Mouse (Mus musculus): ENCODE results near the gene Hbq1a. TPM values are rescaled to one million over a fixed set of nuclear protein-coding genes. Genes with fewer than 3 reads are reported as not detected.

Gene Hbq1a
- polyA plus RNA-seq, 1 experiment from 2014 or later = not detected

DNA sequence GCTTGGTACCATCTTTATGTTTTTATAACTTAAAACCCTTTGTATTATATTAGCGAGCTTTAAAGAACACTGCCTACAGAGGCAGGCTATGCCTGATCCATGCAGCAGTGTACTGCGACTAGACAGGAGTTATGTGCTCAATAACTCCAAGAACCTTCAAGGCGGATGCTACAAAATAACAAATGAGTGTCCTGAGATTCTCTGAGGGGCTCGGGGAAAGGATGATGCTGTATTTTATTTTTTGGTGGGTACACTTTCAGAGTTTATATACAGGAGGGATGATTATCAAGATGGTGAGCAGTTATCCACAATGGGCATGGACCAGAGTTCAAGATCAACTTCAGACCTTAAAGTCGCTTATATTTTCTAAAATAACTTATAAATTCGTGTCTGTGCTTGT, 33.1 kb upstream of the Hbq1a start:
- no peaks in the 10 kb centered on the region for H3K36me3 ChIP-seq (ENCODE audit: control insufficient read depth, insufficient read depth, low read length)
- H3K9ac ChIP-seq (ENCODE audit: low read depth, low read length) = peak overlapping the region; percentile 98
- no peak for DNase-seq (ENCODE audit: low spot score)
- no peaks in the 10 kb centered on the region for H3K27me3 ChIP-seq (ENCODE audit: control insufficient read depth, insufficient read depth, low read length)
- no peak for ATAC-seq (ENCODE audit: low FRiP score)
- WGBS = 36% methylated on average over 6 of the region's 6 CpGs
- peak overlapping the region; percentile 49 for H3K4me2 ChIP-seq (replicated peaks; ENCODE audit: low read depth, low read length)
- H3K4me1 ChIP-seq (replicated peaks; ENCODE audit: control insufficient read depth, insufficient read depth, low read length) = 0 out of 2 replicates have a peak, but pooled peaks cover 2% of the 10 kb centered on the region
- peak overlapping the region; percentile 75 for H3K4me3 ChIP-seq (ENCODE audit: low read depth, low read length)
- no peaks in the 10 kb centered on the region for H3K9me3 ChIP-seq (ENCODE audit: control insufficient read depth, low read length)
- H3K27ac ChIP-seq (ENCODE audit: low read depth, low read length) = peak overlapping the region; percentile 96

DNA sequence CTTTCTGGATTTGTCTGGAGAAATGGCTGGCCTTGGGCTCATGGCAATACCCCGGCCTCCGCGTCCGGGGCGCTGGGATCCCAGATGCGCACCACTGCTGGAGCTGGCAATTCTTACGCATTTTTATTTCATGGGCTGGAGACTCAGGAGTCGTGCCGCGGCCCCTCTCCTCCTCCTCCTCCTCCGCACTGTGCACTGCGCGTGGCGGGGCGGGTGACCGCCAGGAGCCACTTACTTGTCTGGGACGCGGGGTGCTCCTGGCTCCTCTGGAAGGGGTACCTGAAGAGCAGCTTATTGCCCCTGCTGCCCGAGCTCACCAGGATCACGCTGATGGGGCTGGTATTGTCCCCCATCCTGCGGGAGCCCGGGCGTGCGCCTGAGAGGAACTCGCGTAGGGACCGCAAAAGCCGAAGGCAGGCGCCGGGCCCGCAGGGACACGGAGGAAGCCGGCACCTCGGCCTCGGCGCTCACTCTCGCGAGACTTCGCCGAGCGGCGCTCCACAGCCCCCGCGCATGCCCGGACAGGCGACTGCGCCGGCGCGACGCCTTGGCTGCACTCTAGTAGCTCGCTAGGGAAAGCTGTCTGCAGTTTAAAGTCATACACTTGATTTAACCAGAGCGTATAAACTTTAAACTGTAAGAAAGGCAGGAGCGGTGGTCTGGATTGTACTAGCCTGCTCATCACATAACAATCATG, 32.5 kb upstream of the Hbq1a start, which contains the start of gene Nprl3:
TSS of gene Nprl3 (minus strand) at position 520 of the 697 bp plus-strand sequence.
- DNase-seq (ENCODE audit: low spot score) (peak; percentile 95), ATAC-seq (ENCODE audit: low FRiP score) (peak; percentile 97)
- Histone ChIP-seq H3K4me3 (ENCODE audit: low read depth, low read length) (peak within 1 kb of the TSS; percentile 75), H3K36me3 (ENCODE audit: control insufficient read depth, insufficient read depth, low read length) (no peaks in the 10 kb centered on the region), H3K27me3 (ENCODE audit: control insufficient read depth, insufficient read depth, low read length) (no peaks in the 10 kb centered on the region), H3K4me1 (replicated peaks; ENCODE audit: control insufficient read depth, insufficient read depth, low read length) (0 out of 2 replicates have a peak, but pooled peaks cover 2% of the 10 kb centered on the region), H3K4me2 (replicated peaks; ENCODE audit: low read depth, low read length) (peak within 1 kb of the TSS; percentile 49), H3K9me3 (ENCODE audit: control insufficient read depth, low read length) (no peaks in the 10 kb centered on the region), H3K9ac (ENCODE audit: low read depth, low read length) (peak within 1 kb of the TSS; percentile 98), H3K27ac (ENCODE audit: low read depth, low read length) (peak within 1 kb of the TSS; percentile 96)
- under 1% methylated on average over 54 of the region's 54 CpGs for WGBS

DNA sequence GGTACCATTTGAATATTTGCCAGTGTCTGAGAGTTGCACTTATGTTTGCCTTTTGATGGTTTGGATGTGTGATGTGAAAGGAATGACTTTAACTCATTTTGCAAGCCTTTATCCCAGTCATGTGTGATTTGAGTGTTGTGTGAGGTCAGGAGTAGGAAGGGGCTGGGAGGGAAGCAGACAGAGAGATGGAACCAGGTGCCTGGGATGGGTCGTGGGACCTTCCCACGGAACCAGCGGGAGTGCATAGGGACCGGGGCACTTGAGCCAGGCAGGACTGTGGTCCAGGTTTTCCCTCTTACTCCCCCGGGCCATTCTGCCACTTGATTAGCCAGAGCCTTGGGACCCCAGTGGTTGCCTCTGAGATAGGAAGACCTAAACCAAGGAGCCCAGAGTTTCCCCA, 31.9 kb upstream of the Hbq1a start:
- Histone ChIP-seq H3K4me2 (replicated peaks; ENCODE audit: low read depth, low read length) (peak overlapping the region; percentile 49), H3K4me1 (replicated peaks; ENCODE audit: control insufficient read depth, insufficient read depth, low read length) (0 out of 2 replicates have a peak, but pooled peaks cover 2% of the 10 kb centered on the region), H3K4me3 (ENCODE audit: low read depth, low read length) (peak overlapping the region; percentile 75), H3K27me3 (ENCODE audit: control insufficient read depth, insufficient read depth, low read length) (no peaks in the 10 kb centered on the region), H3K36me3 (ENCODE audit: control insufficient read depth, insufficient read depth, low read length) (no peaks in the 10 kb centered on the region), H3K9me3 (ENCODE audit: control insufficient read depth, low read length) (no peaks in the 10 kb centered on the region), H3K27ac (ENCODE audit: low read depth, low read length) (no peak overlapping the region), H3K9ac (ENCODE audit: low read depth, low read length) (peak overlapping the region; percentile 98)
- ATAC-seq (ENCODE audit: low FRiP score) = peak; percentile 42
- DNase-seq (ENCODE audit: low spot score) = peak; percentile 33
- WGBS = 20% methylated on average over 5 of the region's 5 CpGs

DNA sequence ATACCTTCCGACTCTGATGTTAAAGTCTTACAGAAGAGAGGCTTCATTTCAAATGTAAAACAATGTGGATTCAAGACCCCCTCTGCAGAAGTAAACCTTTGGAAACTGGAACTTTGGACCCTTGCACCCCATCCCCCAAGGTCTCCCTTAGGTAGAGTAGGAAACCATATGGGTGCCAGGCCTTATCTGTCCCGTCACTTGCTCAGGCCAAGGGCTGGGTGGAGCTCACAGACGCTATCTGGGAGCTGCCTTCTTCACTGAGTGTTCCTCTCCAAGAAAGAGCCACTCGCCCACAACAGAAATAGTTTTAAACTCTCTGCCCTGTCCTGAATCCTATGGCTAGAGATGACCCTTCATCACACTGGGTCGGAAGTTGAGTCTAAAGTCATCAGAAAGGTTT, 30.9 kb upstream of the Hbq1a start:
- 87% methylated on average over 5 of the region's 5 CpGs for WGBS
- ATAC-seq (ENCODE audit: low FRiP score) (no peak), DNase-seq (ENCODE audit: low spot score) (no peak)
- H3K4me3 ChIP-seq (ENCODE audit: low read depth, low read length) = no peak overlapping the region
- no peak overlapping the region for H3K27ac ChIP-seq (ENCODE audit: low read depth, low read length)
- no peak overlapping the region for H3K9ac ChIP-seq (ENCODE audit: low read depth, low read length)
- H3K36me3 ChIP-seq (ENCODE audit: control insufficient read depth, insufficient read depth, low read length) = no peaks in the 10 kb centered on the region
- H3K4me1 ChIP-seq (replicated peaks; ENCODE audit: control insufficient read depth, insufficient read depth, low read length) = 0 out of 2 replicates have a peak, but pooled peaks cover 2% of the 10 kb centered on the region
- no peaks in the 10 kb centered on the region for H3K27me3 ChIP-seq (ENCODE audit: control insufficient read depth, insufficient read depth, low read length)
- no peak overlapping the region for H3K4me2 ChIP-seq (replicated peaks; ENCODE audit: low read depth, low read length)
- no peaks in the 10 kb centered on the region for H3K9me3 ChIP-seq (ENCODE audit: control insufficient read depth, low read length)

DNA sequence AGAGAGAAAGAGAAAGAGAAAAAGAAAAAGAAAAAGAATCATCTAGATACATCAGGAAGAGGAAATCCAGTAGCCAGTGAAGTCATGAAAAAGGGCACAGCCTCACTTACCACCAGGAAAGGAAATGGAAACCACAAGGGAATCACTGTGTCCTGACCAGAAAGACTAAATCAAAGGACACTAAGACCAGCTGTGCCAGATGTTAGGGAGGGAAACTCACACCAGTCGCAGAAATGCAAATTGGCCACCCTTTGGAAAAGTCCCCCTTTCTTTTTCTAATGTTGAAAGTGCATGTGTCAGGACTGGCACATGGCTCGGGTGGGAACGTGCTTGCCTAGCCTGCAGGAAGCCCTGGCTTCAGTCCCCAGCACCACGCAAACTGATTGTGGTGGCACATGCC, 28.7 kb upstream of the Hbq1a start:
- no peak overlapping the region for H3K27ac ChIP-seq (ENCODE audit: low read depth, low read length)
- ATAC-seq (ENCODE audit: low FRiP score) = no peak
- no peak overlapping the region for H3K4me2 ChIP-seq (replicated peaks; ENCODE audit: low read depth, low read length)
- no peak overlapping the region for H3K9ac ChIP-seq (ENCODE audit: low read depth, low read length)
- H3K9me3 ChIP-seq (ENCODE audit: control insufficient read depth, low read length) = no peaks in the 10 kb centered on the region
- H3K4me3 ChIP-seq (ENCODE audit: low read depth, low read length) = no peak overlapping the region
- no peak for DNase-seq (ENCODE audit: low spot score)
- 0 out of 2 replicates have a peak, but pooled peaks cover 2% of the 10 kb centered on the region for H3K4me1 ChIP-seq (replicated peaks; ENCODE audit: control insufficient read depth, insufficient read depth, low read length)
- no peaks in the 10 kb centered on the region for H3K36me3 ChIP-seq (ENCODE audit: control insufficient read depth, insufficient read depth, low read length)
- whole genome bisulfite sequencing = 43% methylated on average over 4 of the region's 4 CpGs
- no peaks in the 10 kb centered on the region for H3K27me3 ChIP-seq (ENCODE audit: control insufficient read depth, insufficient read depth, low read length)

DNA sequence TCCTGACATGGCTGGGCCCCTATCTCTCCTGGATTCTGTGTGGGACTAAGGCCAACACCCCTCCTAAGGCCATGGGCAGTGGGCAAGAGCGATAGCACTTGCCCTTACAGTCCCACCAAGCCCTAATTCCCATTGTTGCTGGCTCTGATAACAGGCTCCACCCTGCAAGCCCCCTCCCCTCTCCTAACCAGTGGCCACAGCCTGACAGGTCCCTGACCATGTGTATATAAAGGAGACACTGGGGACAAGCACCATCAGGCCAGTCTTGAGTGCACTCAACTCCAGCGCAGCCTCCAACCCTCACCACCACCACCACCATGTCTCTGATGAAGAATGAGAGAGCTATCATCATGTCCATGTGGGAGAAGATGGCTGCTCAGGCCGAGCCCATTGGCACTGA, 23.5 kb upstream of the Hbq1a start, which contains the start of gene Hba-x:
TSS of gene Hba-x (plus strand) at position 54 of the 400 bp plus-strand sequence.
- Histone ChIP-seq H3K9me3 (ENCODE audit: control insufficient read depth, low read length) (no peaks in the 10 kb centered on the region), H3K4me2 (replicated peaks; ENCODE audit: low read depth, low read length) (no peak within 1 kb of the TSS), H3K27me3 (ENCODE audit: control insufficient read depth, insufficient read depth, low read length) (no peaks in the 10 kb centered on the region), H3K27ac (ENCODE audit: low read depth, low read length) (0 out of 2 replicates have a peak within 1 kb of the TSS, but pooled peaks have one; percentile 6), H3K4me3 (ENCODE audit: low read depth, low read length) (no peak within 1 kb of the TSS), H3K36me3 (ENCODE audit: control insufficient read depth, insufficient read depth, low read length) (no peaks in the 10 kb centered on the region), H3K9ac (ENCODE audit: low read depth, low read length) (no peak within 1 kb of the TSS), H3K4me1 (replicated peaks; ENCODE audit: control insufficient read depth, insufficient read depth, low read length) (no peaks in the 10 kb centered on the region)
- 69% methylated on average over 3 of the region's 3 CpGs for WGBS
- ATAC-seq (ENCODE audit: low FRiP score) (no peak; the same call in 1 of the 2 replicates), DNase-seq (ENCODE audit: low spot score) (no peak)

DNA sequence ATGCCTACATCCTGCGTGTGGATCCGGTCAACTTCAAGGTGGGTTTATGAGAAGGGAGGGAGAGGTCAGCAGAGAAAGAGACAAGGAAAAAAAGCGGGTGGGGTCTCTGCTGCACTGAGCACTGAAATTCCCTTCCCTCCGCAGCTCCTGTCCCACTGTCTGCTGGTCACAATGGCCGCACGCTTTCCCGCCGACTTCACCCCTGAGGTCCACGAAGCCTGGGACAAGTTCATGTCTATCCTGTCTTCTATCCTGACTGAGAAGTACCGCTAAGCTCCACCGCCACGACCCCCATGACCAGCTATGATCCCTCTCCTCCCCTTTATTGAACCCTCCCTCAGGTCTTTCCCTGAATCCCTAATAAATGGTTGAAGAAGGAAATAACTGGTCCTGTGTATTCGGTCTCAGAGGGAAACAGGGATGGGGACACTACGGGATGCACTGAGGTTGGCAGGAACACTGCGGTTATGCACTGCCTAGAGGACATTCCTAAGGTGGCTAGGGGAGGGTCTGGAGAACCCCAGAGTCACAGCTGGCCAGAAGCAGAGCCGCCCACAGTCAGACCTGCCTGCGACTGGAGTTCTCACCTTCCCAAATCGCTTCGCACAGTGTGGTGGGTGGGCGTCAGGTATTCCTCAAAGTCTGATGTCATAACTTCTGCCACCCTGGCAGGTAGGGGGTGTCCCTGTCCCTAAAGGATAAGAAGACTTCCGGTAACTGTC, 22.0 kb upstream of the Hbq1a start:
- ATAC-seq (ENCODE audit: low FRiP score) = 0 out of 2 replicates have a peak, but pooled peaks have one; percentile 10
- Histone ChIP-seq H3K4me3 (ENCODE audit: low read depth, low read length) (no peak overlapping the region), H3K4me1 (replicated peaks; ENCODE audit: control insufficient read depth, insufficient read depth, low read length) (no peaks in the 10 kb centered on the region), H3K9ac (ENCODE audit: low read depth, low read length) (no peak overlapping the region), H3K27me3 (ENCODE audit: control insufficient read depth, insufficient read depth, low read length) (no peaks in the 10 kb centered on the region), H3K4me2 (replicated peaks; ENCODE audit: low read depth, low read length) (no peak overlapping the region), H3K27ac (ENCODE audit: low read depth, low read length) (no peak overlapping the region), H3K36me3 (ENCODE audit: control insufficient read depth, insufficient read depth, low read length) (no peaks in the 10 kb centered on the region), H3K9me3 (ENCODE audit: control insufficient read depth, low read length) (no peaks in the 10 kb centered on the region)
- DNase-seq (ENCODE audit: low spot score) = no peak
- 68% methylated on average over 21 of the region's 21 CpGs for WGBS

DNA sequence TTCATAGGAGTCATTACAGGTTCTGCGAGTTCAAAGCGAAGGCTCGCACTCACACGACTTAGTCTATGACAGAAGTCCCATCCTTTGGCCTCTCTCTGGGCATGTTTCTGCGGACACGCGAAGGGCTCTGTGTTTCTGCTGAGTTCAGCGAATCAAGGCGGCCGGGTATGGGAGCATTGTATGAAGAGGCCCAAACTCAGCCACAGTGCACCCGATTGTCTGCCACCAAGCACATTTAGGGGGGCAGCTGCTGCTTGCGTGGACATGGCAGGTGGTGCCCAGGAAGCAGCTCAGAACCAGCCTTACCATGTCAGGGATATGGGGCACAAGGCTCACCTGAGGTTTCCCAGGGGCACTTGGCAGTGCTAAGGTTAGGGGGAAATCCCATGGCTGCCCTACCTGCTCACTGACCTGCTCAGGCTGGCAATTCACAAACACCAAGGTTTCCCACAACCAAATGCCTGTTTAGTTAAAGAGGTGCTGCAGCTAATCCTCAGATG, 21.4 kb upstream of the Hbq1a start:
- Histone ChIP-seq H3K36me3 (ENCODE audit: control insufficient read depth, insufficient read depth, low read length) (no peaks in the 10 kb centered on the region), H3K4me3 (ENCODE audit: low read depth, low read length) (no peak overlapping the region), H3K4me2 (replicated peaks; ENCODE audit: low read depth, low read length) (no peak overlapping the region), H3K4me1 (replicated peaks; ENCODE audit: control insufficient read depth, insufficient read depth, low read length) (no peaks in the 10 kb centered on the region), H3K9me3 (ENCODE audit: control insufficient read depth, low read length) (no peaks in the 10 kb centered on the region), H3K27ac (ENCODE audit: low read depth, low read length) (no peak overlapping the region), H3K9ac (ENCODE audit: low read depth, low read length) (no peak overlapping the region), H3K27me3 (ENCODE audit: control insufficient read depth, insufficient read depth, low read length) (no peaks in the 10 kb centered on the region)
- DNase-seq (ENCODE audit: low spot score) = no peak
- WGBS = 79% methylated on average over 12 of the region's 12 CpGs
- ATAC-seq (ENCODE audit: low FRiP score) = peak; percentile 38; the same call in 1 of the 2 replicates

All from hindbrain, embryonic 11.5 days (tissue).